19 mouse cellular contexts compared by ENCODE assay signal in the genomic region with DNA sequence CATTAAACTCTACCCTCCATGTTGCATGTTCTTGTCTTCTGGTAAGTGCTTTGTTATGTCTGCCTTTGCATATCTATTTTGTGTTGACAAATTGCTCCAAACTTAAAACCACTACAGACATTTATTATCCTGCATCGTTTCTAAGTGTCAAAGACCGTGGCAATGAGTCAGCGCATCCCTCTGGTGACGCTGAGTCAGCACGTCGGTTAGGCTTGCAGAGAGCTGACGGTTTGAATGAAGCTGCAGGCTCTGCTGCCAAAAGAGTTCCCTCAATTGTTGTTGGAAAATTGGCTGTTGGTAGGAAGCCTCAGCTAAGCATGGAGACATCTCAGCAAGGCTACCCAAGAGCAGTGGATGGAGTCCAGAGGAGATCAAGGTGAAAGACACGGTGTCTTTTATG. TPM values are rescaled to one million over a fixed set of nuclear protein-coding genes. Genes with fewer than 3 reads are reported as not detected.
DNase-seq lines count a peak whose midpoint lies in the region; ATAC-seq and TF ChIP-seq lines count a peak whose summit lies in the region.
"Had no signal": no experiment of that assay in that cellular context is flagged by ENCODE, and none has a peak within 500 bp of the region (broad histone marks: within the 10 kb centered on the region; RNA-seq: fewer than 3 reads in every experiment).

No protein-coding gene starts in this region.

- ATAC-seq in common myeloid progenitor, adult 5-6 weeks (replicated peaks; ENCODE audit: low read depth, poor library complexity, severe bottlenecking), result peak; percentile 73
- ATAC-seq: hindbrain, embryonic 16.5 days; midbrain, embryonic 16.5 days had no signal

- H3K36me3 ChIP-seq in MEL (ENCODE audit: control insufficient read depth in 1 of 2, insufficient read depth in 2 of 2, low read length in 2 of 2), result no peaks in the 10 kb centered on the region

- no peaks in the 10 kb centered on the region for H3K79me2 ChIP-seq in MEL (ENCODE audit: control insufficient read depth, insufficient read depth, low read length, poor library complexity)

- no peaks in the 10 kb centered on the region for H3K9me3 ChIP-seq in MEL (replicated peaks; ENCODE audit: insufficient read depth, low read length)
- H3K9me3 ChIP-seq: limb, embryonic 15.5 days had no signal

- no peak overlapping the region for H3K9ac ChIP-seq in MEL (ENCODE audit: control insufficient read depth, low read depth, low read length, poor library complexity, severe bottlenecking)
- H3K9ac ChIP-seq: embryonic facial prominence, embryonic 13.5 days; limb, embryonic 15.5 days had no signal

- no peak for TF ChIP-seq RAD21 in MEL (IDR thresholded peaks at IDR 0.05; ENCODE audit: low read depth, low read length)

- no peak for TF ChIP-seq EP300 in MEL (IDR thresholded peaks at IDR 0.05; ENCODE audit: low read depth in 1 of 2, low read length in 2 of 2)

- DNase-seq in adrenal gland, postnatal 14 days, result peak; percentile 54
- DNase-seq in adrenal gland, postnatal 4 days (ENCODE audit: low spot score in 2 of 2), result no peak
- DNase-seq in 3134 (ENCODE audit: extremely low read depth, insufficient read length, low spot score) (peak; percentile 65), MEL (ENCODE audit: low read depth, low spot score) (peak; percentile 12)
- no peak for DNase-seq in urinary bladder, postnatal 25 days (ENCODE audit: low spot score)
- no peak for DNase-seq in urinary bladder, postnatal 4 days (ENCODE audit: low spot score in 2 of 2)
- DNase-seq in cerebellum, postnatal 14 days, result no peak
- DNase-seq: cerebellum, adult 18-20 months; kidney, adult 11 months; kidney, postnatal 14 days; layer of hippocampus, adult 9-11 months; lung, adult 2 months had no signal

- TF ChIP-seq CTCF in MEL (IDR thresholded peaks at IDR 0.05 in 2 of 3, conservative IDR thresholded peaks at IDR 0.05 in 1 of 3; ENCODE audit: control insufficient read depth in 1 of 3, insufficient read depth in 1 of 3, low read depth in 2 of 3, low read length in 3 of 3, poor library complexity in 1 of 3, severe bottlenecking in 1 of 3), result no peak

- no peak overlapping the region for H3K27ac ChIP-seq in MEL (ENCODE audit: control insufficient read depth, low read depth, low read length)
- H3K27ac ChIP-seq: embryonic facial prominence, embryonic 13.5 days; forebrain, embryonic 10.5 days; limb, embryonic 15.5 days; macrophage had no signal

- no peak overlapping the region for H3K4me3 ChIP-seq in MEL (ENCODE audit: control insufficient read depth in 1 of 2, insufficient read depth in 1 of 2, low read depth in 2 of 2, low read length in 2 of 2)
- H3K4me3 ChIP-seq: embryonic facial prominence, embryonic 13.5 days; forebrain, embryonic 10.5 days; limb, embryonic 15.5 days had no signal

- no peaks in the 10 kb centered on the region for H3K4me1 ChIP-seq in MEL (ENCODE audit: control insufficient read depth in 1 of 2, insufficient read depth in 2 of 2, low read length in 2 of 2)
- H3K4me1 ChIP-seq: embryonic facial prominence, embryonic 13.5 days; forebrain, embryonic 10.5 days; limb, embryonic 15.5 days had no signal

- no peak for TF ChIP-seq POLR2A in MEL (IDR thresholded peaks at IDR 0.05; ENCODE audit: control insufficient read depth in 1 of 2, insufficient read depth in 1 of 2, low read depth in 1 of 2, low read length in 2 of 2, poor library complexity in 1 of 2)

- H3K27me3 ChIP-seq in MEL (ENCODE audit: control insufficient read depth in 1 of 2, insufficient read depth in 2 of 2, low read length in 2 of 2), result peaks cover 1 to 3% of the 10 kb centered on the region in 2 experiments; a peak in 3 of 4 replicates
- H3K27me3 ChIP-seq: embryonic facial prominence, embryonic 13.5 days; limb, embryonic 15.5 days had no signal

TF ChIP-seq in MEL, 35 proteins besides CTCF, POLR2A, EP300 and RAD21:
- TF ChIP-seq SMC3 (IDR thresholded peaks at IDR 0.05; ENCODE audit: low read depth, low read length) (no peak), NELFE (IDR thresholded peaks at IDR 0.05; ENCODE audit: low read depth, low read length) (no peak), MAFK (IDR thresholded peaks at IDR 0.05; ENCODE audit: borderline replicate concordance, low read depth, low read length) (peak; percentile 53; the same call in 1 of the 2 replicates)

RNA-seq across cellular contexts. Expression of a gene that starts 28.9 kb away (rescaled TPM):
- 7.1 and 7.6 TPM in 2 replicates for total RNA-seq in adrenal gland, postnatal 14 days (2021)
- total RNA-seq in adrenal gland, postnatal 4 days (2021), result 10 to 100 TPM; 12.0 to 13.7 TPM
- total RNA-seq in MEL (2012; rRNA removed), result 0.03 and 0.04 TPM in 2 replicates
- polyA plus RNA-seq in MEL (2012; ENCODE audit: insufficient read depth in 1 of 2, insufficient read length in 2 of 2, low read depth in 1 of 2, low replicate concordance in 2 of 2, missing spikeins in 1 of 2), result not detected
- total RNA-seq in common myeloid progenitor, adult 5-6 weeks (2017), result not detected in 2 replicates

Comparison
In these comparisons a context has a peak if more than half of its experiments do, and no peak if none do; other contexts are left out.
1. DNase-seq: peak in adrenal gland, postnatal 14 days (single experiment), 3134 (single experiment) and MEL (single experiment); none in adrenal gland, postnatal 4 days (0 of 2), urinary bladder, postnatal 25 days (single experiment), urinary bladder, postnatal 4 days (0 of 2) and cerebellum, postnatal 14 days (0 of 2).